Mouse (Mus musculus) neural tube, embryonic 13.5 days (tissue): ENCODE measurements at regions not wholly inside any gene's neighbourhood (a gene's known extent, or its start where the extent isn't known, plus 50 kb on each side); places are given as distances from the start of the nearest gene placed in this dataset.
"Not testable (repeated sequence)": the region's sequence is repeated elsewhere in the genome, so short reads cannot be mapped to it uniquely, and the experiment has no call there.

Experiments
- ATAC-seq: fragments of 200-750 bp; cut with Nextera tagmentation; 2 replicates; pipeline ENCODE4 v1.8.0; 2017; ENCODE audit warnings: low read depth, mild to moderate bottlenecking, moderate TSS enrichment, moderate library complexity
- H3K27ac ChIP-seq: fragments of 300-500 bp; sonication (generic); replicated peaks from 2 replicates; pipeline ENCODE4 v1.5.1; 2015; ENCODE audit warnings: moderate library complexity, mild to moderate bottlenecking, inconsistent platforms
- H3K27me3 ChIP-seq: fragments of 300-500 bp; sonication (generic); 2 replicates; pipeline ENCODE4 v1.6.1; 2015; ENCODE audit warnings: mild to moderate bottlenecking, inconsistent platforms
- H3K36me3 ChIP-seq: fragments of 300-500 bp; sonication (generic); 2 replicates; pipeline ENCODE4 v1.6.1; 2015; ENCODE audit warnings: mild to moderate bottlenecking, inconsistent platforms
- H3K4me1 ChIP-seq: fragments of 300-500 bp; sonication (generic); replicated peaks from 2 replicates; pipeline ENCODE4 v1.6.1; 2015; ENCODE audit warnings: inconsistent platforms
- H3K4me2 ChIP-seq: fragments of 300-500 bp; sonication (generic); 2 replicates; pipeline ENCODE4 v1.6.1; 2015; ENCODE audit warnings: inconsistent platforms, mild to moderate bottlenecking, moderate library complexity
- H3K4me3 ChIP-seq: fragments of 300-500 bp; sonication (generic); 2 replicates; pipeline ENCODE4 v1.5.1; 2015; ENCODE audit warnings: mild to moderate bottlenecking, inconsistent platforms
- H3K9ac ChIP-seq: fragments of 300-500 bp; sonication (generic); 2 replicates; pipeline ENCODE4 v1.6.1; 2015; ENCODE audit warnings: moderate library complexity, mild to moderate bottlenecking, inconsistent platforms
- H3K9me3 ChIP-seq: fragments of 300-500 bp; sonication (generic); 2 replicates; pipeline ENCODE4 v1.6.1; 2016; ENCODE audit warnings: inconsistent platforms
- WGBS: fragments of 180-500 bp; shearing (Covaris S2); methylation state at CpG from one replicate; pipeline ENCODE4 v1.1.7; 2015; 5-methylcytosine and 5-hydroxymethylcytosine counted together

- WGBS, result 8% methylated on average over 4 of the region's 4 CpGs
- Histone ChIP-seq H3K27me3 (no peaks in the 10 kb centered on the region), H3K4me2 (no peak overlapping the region), H3K9me3 (no peaks in the 10 kb centered on the region), H3K4me1 (peaks cover 6% of the 10 kb centered on the region), H3K27ac (no peak overlapping the region), H3K4me3 (no peak overlapping the region), H3K9ac (no peak overlapping the region), H3K36me3 (no peaks in the 10 kb centered on the region)
- ATAC-seq, result no peak
Observed at GRCm38 (mm10) chr13:79765437-79765838, 1117.7 kb upstream of the Arrdc3 start.

GRCm38 (mm10) chr13:79784991-79785666 is 1098.1 kb upstream of the Arrdc3 start:
- H3K36me3 ChIP-seq, result no peaks in the 10 kb centered on the region
- no peak overlapping the region for H3K4me2 ChIP-seq
- H3K9ac ChIP-seq, result no peak overlapping the region
- H3K4me1 ChIP-seq, result no peaks in the 10 kb centered on the region
- H3K4me3 ChIP-seq, result no peak overlapping the region
- H3K27ac ChIP-seq, result no peak overlapping the region
- H3K27me3 ChIP-seq, result no peaks in the 10 kb centered on the region
- H3K9me3 ChIP-seq, result no peaks in the 10 kb centered on the region
- ATAC-seq, result no peak
- 92% methylated on average over 1 of the region's 1 CpGs for WGBS

- Histone ChIP-seq H3K9ac (no peak overlapping the region), H3K9me3 (no peaks in the 10 kb centered on the region), H3K4me3 (no peak overlapping the region), H3K4me2 (no peak overlapping the region), H3K27me3 (no peaks in the 10 kb centered on the region), H3K27ac (no peak overlapping the region), H3K4me1 (no peaks in the 10 kb centered on the region), H3K36me3 (no peaks in the 10 kb centered on the region)
- WGBS, result 82% methylated on average over 2 of the region's 2 CpGs
- no peak for ATAC-seq
Observed at GRCm38 (mm10) chr13:79801591-79801990, 1081.6 kb upstream of the Arrdc3 start.

GRCm38 (mm10) chr13:79835592-79835991 is 1047.6 kb upstream of the Arrdc3 start:
- H3K27ac ChIP-seq, result no peak overlapping the region
- peak; percentile 61; the same call in 1 of the 2 replicates for ATAC-seq
- no peak overlapping the region for H3K9ac ChIP-seq
- no peaks in the 10 kb centered on the region for H3K9me3 ChIP-seq
- WGBS, result 27% methylated on average over 1 of the region's 1 CpGs
- H3K36me3 ChIP-seq, result no peaks in the 10 kb centered on the region
- no peaks in the 10 kb centered on the region for H3K4me1 ChIP-seq
- no peaks in the 10 kb centered on the region for H3K27me3 ChIP-seq
- H3K4me3 ChIP-seq, result no peak overlapping the region
- no peak overlapping the region for H3K4me2 ChIP-seq

- H3K27ac ChIP-seq, result no peak overlapping the region
- no peak overlapping the region for H3K9ac ChIP-seq
- H3K36me3 ChIP-seq, result no peaks in the 10 kb centered on the region
- no peaks in the 10 kb centered on the region for H3K9me3 ChIP-seq
- no peaks in the 10 kb centered on the region for H3K4me1 ChIP-seq
- no peak overlapping the region for H3K4me2 ChIP-seq
- no peaks in the 10 kb centered on the region for H3K27me3 ChIP-seq
- no peak for ATAC-seq
- 61% methylated on average over 2 of the region's 2 CpGs for WGBS
- H3K4me3 ChIP-seq, result no peak overlapping the region
Observed at GRCm38 (mm10) chr13:79844800-79845199, 1038.4 kb upstream of the Arrdc3 start.

GRCm38 (mm10) chr13:79867501-79867900 is 1015.7 kb upstream of the Arrdc3 start:
- not testable (repeated sequence) for H3K4me1 ChIP-seq, ATAC-seq, H3K27me3 ChIP-seq, H3K36me3 ChIP-seq, H3K4me3 ChIP-seq, H3K27ac ChIP-seq, H3K4me2 ChIP-seq, H3K9me3 ChIP-seq, H3K9ac ChIP-seq
- 64% methylated on average over 1 of the region's 1 CpGs for WGBS

- no peak for ATAC-seq
- Histone ChIP-seq H3K27me3 (no peaks in the 10 kb centered on the region), H3K27ac (no peak overlapping the region), H3K36me3 (no peaks in the 10 kb centered on the region), H3K4me1 (no peaks in the 10 kb centered on the region), H3K4me3 (no peak overlapping the region), H3K9me3 (peaks cover 4% of the 10 kb centered on the region), H3K9ac (no peak overlapping the region), H3K4me2 (no peak overlapping the region)
- WGBS, result 80% methylated on average over 2 of the region's 2 CpGs
Observed at GRCm38 (mm10) chr13:79868481-79869225, 1014.5 kb upstream of the Arrdc3 start.

- Histone ChIP-seq H3K27ac (no peak overlapping the region), H3K27me3 (no peaks in the 10 kb centered on the region), H3K4me1 (no peaks in the 10 kb centered on the region), H3K36me3 (no peaks in the 10 kb centered on the region), H3K9me3 (no peaks in the 10 kb centered on the region), H3K4me2 (no peak overlapping the region), H3K9ac (no peak overlapping the region), H3K4me3 (no peak overlapping the region)
- WGBS, result 93% methylated on average over 1 of the region's 1 CpGs
- no peak for ATAC-seq
Observed at GRCm38 (mm10) chr13:79880136-79880535, 1003.0 kb upstream of the Arrdc3 start.

GRCm38 (mm10) chr13:79885959-79886358 is 997.2 kb upstream of the Arrdc3 start:
- H3K36me3 ChIP-seq, result no peaks in the 10 kb centered on the region
- no peak overlapping the region for H3K27ac ChIP-seq
- no peak overlapping the region for H3K4me3 ChIP-seq
- H3K4me2 ChIP-seq, result no peak overlapping the region
- no peaks in the 10 kb centered on the region for H3K27me3 ChIP-seq
- no peak overlapping the region for H3K9ac ChIP-seq
- no peak for ATAC-seq
- no peaks in the 10 kb centered on the region for H3K9me3 ChIP-seq
- H3K4me1 ChIP-seq, result no peaks in the 10 kb centered on the region

GRCm38 (mm10) chr13:79886361-79886760 is 996.8 kb upstream of the Arrdc3 start:
- Histone ChIP-seq H3K4me3 (no peak overlapping the region), H3K4me2 (no peak overlapping the region), H3K9ac (no peak overlapping the region), H3K27ac (no peak overlapping the region), H3K4me1 (no peaks in the 10 kb centered on the region), H3K36me3 (no peaks in the 10 kb centered on the region), H3K9me3 (no peaks in the 10 kb centered on the region), H3K27me3 (no peaks in the 10 kb centered on the region)
- ATAC-seq, result no peak
- WGBS, result 96% methylated on average over 1 of the region's 1 CpGs
